Mouse (Mus musculus) megakaryocyte, embryonic 14.5 days (primary cell): ENCODE measurements at regions not wholly inside any gene's neighbourhood (a gene's known extent, or its start where the extent isn't known, plus 50 kb on each side); places are given as distances from the start of the nearest gene placed in this dataset.

ENCODE experiments used
- FLI1 ChIP-seq: IDR thresholded peaks from 2 replicates; pipeline ENCODE4 v1.6.1; 2012; ENCODE audit warnings: low read length, inconsistent platforms, mixed read lengths
- GATA1 ChIP-seq: IDR thresholded peaks from 3 replicates; pipeline ENCODE4 v1.6.1; 2012; ENCODE audit warnings: mixed read lengths, low read length, inconsistent platforms, borderline replicate concordance

DNA sequence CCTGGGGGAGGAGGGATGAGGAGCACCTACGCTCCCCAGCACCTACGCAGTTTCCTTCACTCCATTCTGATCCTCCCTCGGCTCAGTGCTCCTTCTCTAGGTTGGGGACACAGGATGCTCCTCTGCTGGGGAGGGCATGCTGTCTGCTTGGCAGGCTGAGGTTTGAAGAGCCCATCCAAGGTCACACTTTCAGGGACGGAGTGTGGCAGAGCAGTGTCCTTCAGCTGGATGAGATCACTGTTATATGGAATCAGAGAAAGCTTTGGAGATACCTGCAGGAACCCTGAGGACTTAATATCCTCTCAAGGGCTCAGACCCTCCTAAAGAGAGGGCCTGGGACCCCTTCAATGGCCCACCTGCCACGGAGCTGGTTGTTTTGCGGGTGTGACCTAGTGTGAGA is 60.5 kb downstream of the Klhdc7a start:
- TF ChIP-seq GATA1: no peak
- no peak for TF ChIP-seq FLI1
